Mouse (Mus musculus) heart, embryonic 11.5 days (tissue): ENCODE results near the gene Troap. TPM values are rescaled to one million over a fixed set of nuclear protein-coding genes. Genes with fewer than 3 reads are reported as not detected.

ENCODE experiments used
- ATAC-seq: fragments of 200-750 bp; cut with Nextera tagmentation; replicated peaks from 2 replicates; pipeline ENCODE4 v1.8.0; 2017; ENCODE audit warnings: moderate library complexity; ENCODE audit not compliant: insufficient number of reproducible peaks, low FRiP score, low TSS enrichment
- H3K27ac ChIP-seq: fragments of 300-500 bp; sonication (generic); 2 replicates; pipeline ENCODE4 v1.5.1; 2014; ENCODE audit warnings: mild to moderate bottlenecking, low read depth, low read length
- H3K27me3 ChIP-seq: fragments of 300-500 bp; sonication (generic); 2 replicates; pipeline ENCODE4 v1.6.1; 2014; ENCODE audit warnings: mild to moderate bottlenecking, low read length, mixed read lengths; ENCODE audit not compliant: control insufficient read depth, insufficient read depth
- H3K36me3 ChIP-seq: fragments of 300-500 bp; sonication (generic); 2 replicates; pipeline ENCODE4 v1.6.1; 2014; ENCODE audit warnings: mild to moderate bottlenecking, low read length, moderate library complexity, mixed read lengths; ENCODE audit not compliant: control insufficient read depth, insufficient read depth
- H3K4me1 ChIP-seq: fragments of 300-500 bp; sonication (generic); 2 replicates; pipeline ENCODE4 v1.6.1; 2014; ENCODE audit warnings: low read length; ENCODE audit not compliant: control insufficient read depth, insufficient read depth
- H3K4me2 ChIP-seq: fragments of 300-500 bp; sonication (generic); 2 replicates; pipeline ENCODE4 v1.6.1; 2014; ENCODE audit warnings: mild to moderate bottlenecking, moderate library complexity
- H3K4me3 ChIP-seq: fragments of 300-500 bp; sonication (generic); 2 replicates; pipeline ENCODE4 v1.5.1; 2014; ENCODE audit warnings: low read depth, low read length
- H3K9ac ChIP-seq: fragments of 300-500 bp; sonication (generic); 2 replicates; pipeline ENCODE4 v1.6.1; 2014; ENCODE audit warnings: mild to moderate bottlenecking, low read depth, low read length, moderate library complexity
- H3K9me3 ChIP-seq: fragments of 300-500 bp; sonication (generic); replicated peaks from 2 replicates; pipeline ENCODE4 v1.6.1; 2016; ENCODE audit warnings: low read length; ENCODE audit not compliant: control insufficient read depth
- WGBS: fragments of 180-500 bp; shearing (Covaris S2); extraction: QIAGEN DNeasy Blood & Tissue Kit; methylation state at CpG from one replicate; pipeline ENCODE4 v1.1.7; 2014; ENCODE audit not compliant: insufficient replicate concordance; 5-methylcytosine and 5-hydroxymethylcytosine counted together
- polyA plus RNA-seq: library from polyadenylated mRNA; unstranded; fragments of >200 nt; fragmentation: Nextera tagmentation; extraction: Ambion mirVana; gene quantifications from 2 replicates; pipeline ENCODE4 v1.2.1, GENCODE M21; 2014

Gene Troap
- polyA plus RNA-seq, 1 experiment from 2014 or later: 22.0 TPM

GRCm38 (mm10) chr15:99096061-99096793, 21.9 kb downstream of the Troap start:
- Histone ChIP-seq H3K4me3 (peak overlapping the region; percentile 51), H3K27ac (no peak overlapping the region), H3K4me1 (peaks cover 18% of the 10 kb centered on the region), H3K36me3 (no peaks in the 10 kb centered on the region), H3K9me3 (no peaks in the 10 kb centered on the region), H3K4me2 (peak overlapping the region; percentile 88), H3K9ac (peak overlapping the region; percentile 56; the same call in 1 of the 2 replicates), H3K27me3 (peaks cover 74% of the 10 kb centered on the region)
- ATAC-seq: no peak
- WGBS: 3% methylated on average over 24 of the region's 24 CpGs

GRCm38 (mm10) chr15:99096831-99097500, 22.6 kb downstream of the Troap start:
- under 1% methylated on average over 49 of the region's 58 CpGs for WGBS

GRCm38 (mm10) chr15:99097840-99098492, 23.6 kb downstream of the Troap start:
- ATAC-seq: no peak
- Histone ChIP-seq H3K4me3 (peak overlapping the region; percentile 51), H3K4me2 (peak overlapping the region; percentile 88), H3K36me3 (no peaks in the 10 kb centered on the region), H3K9ac (peak overlapping the region; percentile 49; the same call in 1 of the 2 replicates), H3K27ac (no peak overlapping the region), H3K4me1 (peaks cover 18% of the 10 kb centered on the region), H3K9me3 (no peaks in the 10 kb centered on the region), H3K27me3 (peaks cover 59% of the 10 kb centered on the region)
- WGBS: under 1% methylated on average over 39 of the region's 39 CpGs

More at GRCm38 (mm10) chr15:99096831-99097500, 22.6 kb downstream of the Troap start:
- peak overlapping the region; percentile 51 for H3K4me3 ChIP-seq
- H3K9ac ChIP-seq: peak overlapping the region; percentile 56; the same call in 1 of the 2 replicates
- peak overlapping the region; percentile 88 for H3K4me2 ChIP-seq
- no peak for ATAC-seq
- H3K4me1 ChIP-seq: peaks cover 18% of the 10 kb centered on the region
- no peak overlapping the region for H3K27ac ChIP-seq
- peaks cover 68% of the 10 kb centered on the region for H3K27me3 ChIP-seq
- no peaks in the 10 kb centered on the region for H3K36me3 ChIP-seq
- no peaks in the 10 kb centered on the region for H3K9me3 ChIP-seq

DNA sequence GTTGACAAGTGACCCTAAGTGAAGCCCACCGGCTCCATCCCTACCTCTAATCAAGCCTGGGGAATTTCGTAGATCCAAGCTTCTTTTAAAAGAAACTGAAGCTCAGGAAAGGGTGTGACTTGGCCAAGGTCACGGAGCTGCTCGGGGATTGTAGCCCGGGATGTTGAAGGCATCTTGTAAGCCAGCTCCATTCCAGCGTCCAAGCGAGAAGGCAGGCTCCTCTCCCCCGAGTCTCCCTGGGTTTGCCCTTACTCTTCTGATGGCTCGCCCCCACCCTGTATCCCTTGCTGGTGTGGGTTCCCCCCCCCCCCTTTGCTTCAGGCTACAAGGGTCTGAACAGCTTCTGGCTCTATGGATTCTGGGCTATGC, 24.1 kb downstream of the Troap start:
- Histone ChIP-seq H3K9me3 (no peaks in the 10 kb centered on the region), H3K9ac (peak overlapping the region; percentile 49; the same call in 1 of the 2 replicates), H3K36me3 (no peaks in the 10 kb centered on the region), H3K4me3 (peak overlapping the region; percentile 51), H3K27me3 (peaks cover 53% of the 10 kb centered on the region), H3K4me2 (peak overlapping the region; percentile 88), H3K27ac (no peak overlapping the region), H3K4me1 (peaks cover 18% of the 10 kb centered on the region)
- ATAC-seq: no peak
- WGBS: 4% methylated on average over 8 of the region's 9 CpGs

DNA sequence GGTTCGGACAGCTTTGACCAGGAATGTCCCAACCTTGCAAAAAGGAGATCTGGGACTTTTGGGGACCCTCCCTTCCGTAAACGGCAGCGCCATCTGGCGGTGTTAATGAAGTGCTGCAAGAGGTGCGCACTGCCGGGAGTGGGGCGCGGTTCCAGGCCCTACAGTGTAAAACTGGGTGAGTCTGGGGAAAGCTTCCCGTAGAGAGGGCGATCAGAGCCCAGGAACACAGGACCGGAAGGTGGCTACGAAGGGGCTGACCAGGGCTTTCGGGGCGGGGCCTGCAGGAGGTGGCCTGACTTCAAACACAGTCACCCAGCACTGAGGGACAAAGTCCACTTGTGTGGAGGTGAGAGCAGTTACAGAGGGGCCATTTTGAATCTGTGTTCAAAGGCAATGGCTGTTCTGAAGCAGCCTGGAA, 24.8 kb downstream of the Troap start:
- ATAC-seq: no peak
- peak overlapping the region; percentile 88 for H3K4me2 ChIP-seq
- H3K27ac ChIP-seq: no peak overlapping the region
- peaks cover 13% of the 10 kb centered on the region for H3K4me1 ChIP-seq
- peak overlapping the region; percentile 34; the same call in 1 of the 2 replicates for H3K9ac ChIP-seq
- H3K4me3 ChIP-seq: peak overlapping the region; percentile 51
- H3K36me3 ChIP-seq: no peaks in the 10 kb centered on the region
- no peaks in the 10 kb centered on the region for H3K9me3 ChIP-seq
- peaks cover 49% of the 10 kb centered on the region for H3K27me3 ChIP-seq
- WGBS: 2% methylated on average over 15 of the region's 15 CpGs

DNA sequence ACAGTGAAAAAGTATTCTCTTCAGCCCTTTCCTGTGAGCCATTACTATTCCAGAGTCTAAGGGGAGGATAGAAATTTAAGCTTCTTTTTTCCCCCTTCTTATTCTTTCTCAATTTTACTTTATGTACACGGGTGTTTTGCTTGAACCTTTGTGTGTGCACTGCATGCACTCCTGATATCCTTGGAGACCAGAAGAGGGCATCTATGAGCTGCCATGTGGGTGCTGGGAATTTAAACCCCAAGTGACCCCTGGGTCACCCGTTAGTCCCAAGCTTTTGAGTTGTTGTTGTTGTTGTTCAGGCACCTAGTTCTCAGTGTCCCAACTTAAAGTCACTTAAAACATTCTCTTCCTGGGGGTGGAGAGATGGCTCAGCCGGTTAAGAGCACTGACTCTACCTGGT, 25.6 kb downstream of the Troap start:
- Histone ChIP-seq H3K27me3 (peaks cover 42% of the 10 kb centered on the region), H3K36me3 (no peaks in the 10 kb centered on the region), H3K4me2 (no peak overlapping the region)

GRCm38 (mm10) chr15:99105238-99105637, 30.9 kb downstream of the Troap start:
- H3K4me2 ChIP-seq: no peak overlapping the region

More for the DNA sequence above, 25.6 kb downstream of the Troap start:
- peaks cover 13% of the 10 kb centered on the region for H3K4me1 ChIP-seq
- H3K4me3 ChIP-seq: no peak overlapping the region
- 50% methylated on average over 3 of the region's 3 CpGs for WGBS
- no peak for ATAC-seq
- no peak overlapping the region for H3K27ac ChIP-seq
- H3K9me3 ChIP-seq: no peaks in the 10 kb centered on the region
- no peak overlapping the region for H3K9ac ChIP-seq

DNA sequence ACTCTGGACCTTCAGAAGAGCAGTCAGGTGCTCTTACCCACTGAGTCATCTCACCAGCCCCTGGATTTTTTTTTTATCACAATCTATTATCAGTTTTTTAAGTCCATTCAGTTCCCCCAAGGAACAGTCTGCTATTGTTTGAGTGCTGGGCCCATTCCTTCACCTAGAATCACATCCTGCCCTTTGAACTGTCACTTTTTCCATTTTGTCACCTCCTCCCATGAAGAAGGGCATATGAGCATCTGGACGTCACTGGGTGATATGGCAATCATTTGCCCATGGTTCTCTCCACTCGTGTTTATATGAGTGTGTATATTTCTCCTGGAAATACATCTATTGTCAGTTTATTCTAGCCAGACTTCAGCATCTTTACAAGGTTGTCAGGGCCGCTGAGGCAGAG, 33.5 kb downstream of the Troap start:
- Histone ChIP-seq H3K27ac (no peak overlapping the region), H3K4me1 (no peaks in the 10 kb centered on the region), H3K36me3 (no peaks in the 10 kb centered on the region), H3K27me3 (no peaks in the 10 kb centered on the region), H3K4me3 (no peak overlapping the region), H3K4me2 (no peak overlapping the region), H3K9ac (no peak overlapping the region), H3K9me3 (no peaks in the 10 kb centered on the region)
- 70% methylated on average over 3 of the region's 3 CpGs for WGBS
- ATAC-seq: no peak

More at GRCm38 (mm10) chr15:99105238-99105637, 30.9 kb downstream of the Troap start:
- Histone ChIP-seq H3K27me3 (no peaks in the 10 kb centered on the region), H3K4me1 (no peaks in the 10 kb centered on the region), H3K4me3 (no peak overlapping the region), H3K9ac (no peak overlapping the region), H3K9me3 (no peaks in the 10 kb centered on the region), H3K36me3 (no peaks in the 10 kb centered on the region), H3K27ac (no peak overlapping the region)
- WGBS: 57% methylated on average over 7 of the region's 7 CpGs
- ATAC-seq: no peak
